Mouse (Mus musculus) Patski (cell line): Measurements from ENCODE around the gene Dscaml1. TPM values are rescaled to one million over a fixed set of nuclear protein-coding genes. Genes with fewer than 3 reads are reported as not detected.
A peak's percentile ranks its signal among the peaks of the same experiment; 100 is the strongest.

Experiments
- ATAC-seq: fragments of 100-300 bp; one replicate; pipeline ENCODE4 v1.8.0; 2021
- CTCF ChIA-PET: fragments of 350-600 bp; sonication (Branson Sonifier 250); formaldehyde crosslinking; loops from one replicate; lab custom pipeline; 2022; ENCODE audit warnings: inconsistent platforms; lab: Charles Lee
- POLR2A ChIA-PET: fragments of 350-600 bp; sonication (Branson Sonifier 250); formaldehyde crosslinking; loops from one replicate; lab custom pipeline; 2022; ENCODE audit warnings: antibody characterized with exemption, inconsistent platforms; lab: Charles Lee
- DNase-seq: peaks from one replicate; pipeline ENCODE4 v3.0.0-alpha.2; 2011; ENCODE audit warnings: low read depth, low spot score
- H3K27me3 ChIP-seq: fragments of 371-371 bp; one replicate; pipeline ENCODE4 v1.5.1; 2021
- CTCF ChIP-seq: fragments of 100-300 bp; IDR thresholded peaks from one replicate; pipeline ENCODE4 v1.5.1; 2021
- in situ Hi-C: fragments of 300-500 bp; cut with MboI; formaldehyde crosslinking; loops from 3 replicates; pipeline ENCODE4 v1.11.1; 2018; ENCODE audit warnings: low pct_unique_long_range_greater_than_20kb, mixed read lengths
- polyA plus RNA-seq: library from polyadenylated mRNA; unstranded; gene quantifications from one replicate; pipeline ENCODE4 v1.2.3, GENCODE M21; 2021

Dscaml1 gene
- polyA plus RNA-seq, 1 experiment from 2014 or later: 0.01 TPM

DNA sequence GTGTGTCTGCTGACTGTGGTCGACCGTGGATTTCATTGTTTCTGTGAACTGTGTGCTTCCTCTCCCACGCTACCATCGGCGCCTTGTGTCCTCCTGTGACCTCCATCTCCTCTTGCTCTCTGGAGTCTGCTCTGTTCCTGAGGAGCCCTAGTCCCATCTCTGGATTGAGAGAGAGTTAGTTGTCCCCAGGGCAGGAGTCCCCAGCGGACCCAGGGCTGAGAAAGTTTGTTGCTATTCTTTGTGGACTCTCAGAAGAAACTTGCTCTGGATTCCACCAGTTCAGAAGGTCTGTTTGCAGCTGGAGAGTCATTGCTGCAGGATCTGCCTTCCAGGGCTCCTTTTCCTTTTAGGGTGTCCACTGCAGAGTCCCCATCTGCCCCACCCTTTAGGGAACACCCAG is 31.2 kb upstream of the Dscaml1 start:
- DNase-seq: no peak
- ChIA-PET POLR2A (no interaction called here), CTCF (interaction anchor here (1.6 kb wide), 1 partner anchor 17 kb away, joined by 4 read pairs; no protein-coding TSS in a partner anchor)
- no peak for ATAC-seq
- in situ Hi-C loops: no loop called here
- TF ChIP-seq CTCF: no peak
- H3K27me3 ChIP-seq: peaks cover 20% of the 10 kb centered on the region

GRCm38 (mm10) chr9:45395796-45396195 is 30.6 kb upstream of the Dscaml1 start:
- H3K27me3 ChIP-seq: peaks cover 20% of the 10 kb centered on the region
- in situ Hi-C loops: no loop called here
- POLR2A ChIA-PET: no interaction called here
- CTCF ChIA-PET: no interaction called here
- DNase-seq (no peak), ATAC-seq (no peak)
- TF ChIP-seq CTCF: no peak

GRCm38 (mm10) chr9:45398336-45398735 is 28.1 kb upstream of the Dscaml1 start:
- no peak for TF ChIP-seq CTCF
- H3K27me3 ChIP-seq: peaks cover 25% of the 10 kb centered on the region
- DNase-seq (no peak), ATAC-seq (no peak)
- POLR2A ChIA-PET: no interaction called here
- in situ Hi-C loops: no loop called here
- CTCF ChIA-PET: interaction anchor here (1.2 kb wide), 1 partner anchor 10 kb away, joined by 3 read pairs; no protein-coding TSS in a partner anchor

- TF ChIP-seq CTCF: no peak
- no peak for ATAC-seq
- ChIA-PET POLR2A (no interaction called here), CTCF (no interaction called here)
- no peak for DNase-seq
- peaks cover 36% of the 10 kb centered on the region for H3K27me3 ChIP-seq
- in situ Hi-C loops: no loop called here
Observed at GRCm38 (mm10) chr9:45399434-45399833, 27.0 kb upstream of the Dscaml1 start, which contains the start of gene Fxyd2. Gene Fxyd2, plus strand, starts transcription at chr9:45399669.

- ChIA-PET POLR2A (no interaction called here), CTCF (interaction anchor here (1.3 to 1.7 kb wide), 2 partner anchors 11 to 13 kb away, joined by 3 to 6 read pairs; no protein-coding TSS in a partner anchor)
- DNase-seq (no peak), ATAC-seq (peak; percentile 33)
- in situ Hi-C loops: no loop called here
- peaks cover 24% of the 10 kb centered on the region for H3K27me3 ChIP-seq
- no peak for TF ChIP-seq CTCF
Observed at GRCm38 (mm10) chr9:45401851-45402250, 24.6 kb upstream of the Dscaml1 start.

GRCm38 (mm10) chr9:45402957-45403356 is 23.5 kb upstream of the Dscaml1 start:
- in situ Hi-C loops: no loop called here
- CTCF ChIA-PET: interaction anchor here (0.9 kb wide), 1 partner anchor 10 kb away, joined by 3 read pairs; no protein-coding TSS in a partner anchor
- TF ChIP-seq CTCF: no peak
- H3K27me3 ChIP-seq: peaks cover 19% of the 10 kb centered on the region
- no peak for ATAC-seq
- no peak for DNase-seq
- POLR2A ChIA-PET: no interaction called here

GRCm38 (mm10) chr9:45405694-45406093 is 20.7 kb upstream of the Dscaml1 start:
- H3K27me3 ChIP-seq: peaks cover 16% of the 10 kb centered on the region
- ATAC-seq (no peak), DNase-seq (no peak)
- POLR2A ChIA-PET: no interaction called here
- no peak for TF ChIP-seq CTCF
- CTCF ChIA-PET: no interaction called here
- in situ Hi-C loops: no loop called here

GRCm38 (mm10) chr9:45406808-45407207 is 19.6 kb upstream of the Dscaml1 start:
- ChIA-PET POLR2A (no interaction called here), CTCF (no interaction called here)
- in situ Hi-C loops: no loop called here
- H3K27me3 ChIP-seq: peaks cover 16% of the 10 kb centered on the region
- no peak for TF ChIP-seq CTCF
- DNase-seq (no peak), ATAC-seq (no peak)

DNA sequence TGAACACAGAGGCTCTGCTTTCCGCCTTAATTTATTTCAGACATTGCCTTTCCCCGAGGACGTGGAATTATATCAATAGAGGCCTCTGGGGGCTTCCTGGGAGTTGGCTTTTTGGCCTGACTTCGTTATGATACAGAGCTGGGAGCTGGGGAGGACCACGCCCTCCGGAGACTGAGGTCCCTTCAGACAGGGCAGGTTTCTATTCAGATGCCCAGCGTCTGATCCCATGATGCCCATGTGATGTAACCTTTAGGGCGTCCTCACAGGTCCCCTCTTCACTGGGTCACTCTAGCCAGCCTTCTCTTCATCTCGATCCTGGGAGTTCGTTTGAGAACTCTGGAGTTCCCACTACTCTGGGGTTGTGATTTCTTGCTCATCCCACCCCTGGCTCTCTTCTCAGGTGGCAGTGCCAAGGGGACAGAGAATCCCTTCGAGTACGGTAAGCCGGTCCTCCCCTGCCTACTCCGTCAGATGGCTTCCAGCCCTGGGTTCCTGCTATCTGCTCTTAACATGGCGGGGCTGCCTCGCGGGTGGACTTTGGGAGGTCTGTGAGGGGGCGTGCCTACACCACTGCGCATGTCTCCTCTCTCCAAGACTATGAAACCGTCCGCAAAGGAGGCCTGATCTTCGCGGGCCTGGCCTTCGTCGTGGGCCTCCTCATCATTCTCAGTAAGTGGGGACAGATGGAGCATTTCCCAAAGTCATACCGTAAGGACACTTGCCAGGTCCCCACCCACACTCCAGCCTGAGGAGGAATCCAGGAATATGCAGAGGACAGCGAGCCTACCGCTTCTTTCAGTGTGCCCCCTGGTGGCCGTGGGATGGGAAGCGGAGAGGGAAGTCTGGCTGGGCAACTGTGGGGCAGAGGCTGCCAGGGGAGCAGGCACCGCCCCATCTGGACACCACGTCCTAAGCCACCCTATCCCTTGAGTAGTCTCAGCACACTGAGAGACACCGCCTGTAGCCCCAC is 18.4 kb upstream of the Dscaml1 start:
- DNase-seq (no peak), ATAC-seq (no peak)
- in situ Hi-C loops: no loop called here
- ChIA-PET POLR2A (no interaction called here), CTCF (no interaction called here)
- peaks cover 14% of the 10 kb centered on the region for H3K27me3 ChIP-seq
- no peak for TF ChIP-seq CTCF

DNA sequence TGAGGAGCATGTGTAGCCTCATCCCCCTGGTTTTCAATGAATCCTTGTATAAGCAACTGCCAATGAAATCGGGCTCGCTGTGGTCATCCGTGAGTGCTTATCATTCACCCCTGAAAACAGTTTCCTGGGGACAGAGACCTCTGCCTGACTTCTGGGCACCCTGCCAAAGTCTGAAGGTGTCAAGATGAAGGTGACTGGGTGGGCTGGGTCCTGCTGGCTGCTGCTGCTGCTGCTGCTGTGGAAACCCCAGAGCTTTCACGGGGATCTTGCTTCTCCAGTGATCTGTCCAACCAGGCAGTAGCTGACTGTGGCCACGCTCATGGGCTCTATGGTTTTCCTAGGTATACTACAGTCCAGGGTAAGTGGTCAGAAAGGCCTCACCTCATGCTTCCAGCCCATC is 16.2 kb upstream of the Dscaml1 start:
- DNase-seq (no peak), ATAC-seq (no peak)
- no peaks in the 10 kb centered on the region for H3K27me3 ChIP-seq
- TF ChIP-seq CTCF: no peak
- in situ Hi-C loops: loop anchor here (10.0 kb wide), 1 partner anchor 175 kb away; no protein-coding TSS in a partner anchor
- CTCF ChIA-PET: no interaction called here
- POLR2A ChIA-PET: no interaction called here

- POLR2A ChIA-PET: no interaction called here
- CTCF ChIA-PET: no interaction called here
Observed at GRCm38 (mm10) chr9:45410614-45411013, 15.8 kb upstream of the Dscaml1 start.

More at GRCm38 (mm10) chr9:45410614-45411013, 15.8 kb upstream of the Dscaml1 start:
- TF ChIP-seq CTCF: no peak
- DNase-seq (no peak), ATAC-seq (no peak)
- no peaks in the 10 kb centered on the region for H3K27me3 ChIP-seq
- in situ Hi-C loops: loop anchor here (10.0 kb wide), 1 partner anchor 174 kb away; no protein-coding TSS in a partner anchor
